Mouse (Mus musculus) ovary, postnatal 36 days (tissue): Measurements from ENCODE around the gene Cenpv.
"Not testable (repeated sequence)": the region's sequence is repeated elsewhere in the genome, so short reads cannot be mapped to it uniquely, and the experiment has no call there.

ENCODE experiments used
- DNase-seq: peaks from one replicate; pipeline ENCODE4 v3.0.0; 2022; ENCODE audit warnings: low spot score, mixed read lengths

The Cenpv gene

GRCm38 (mm10) chr11:62553633-62554032, 14.6 kb upstream of the Cenpv start:
- no peak for DNase-seq

GRCm38 (mm10) chr11:62553186-62553585, 14.1 kb upstream of the Cenpv start:
- no peak for DNase-seq

GRCm38 (mm10) chr11:62551226-62552119, 12.4 kb upstream of the Cenpv start:
- peak; percentile 88 for DNase-seq

- DNase-seq: peak; percentile 98
Observed at GRCm38 (mm10) chr11:62550727-62551225, 11.7 kb upstream of the Cenpv start, which contains the start of gene Ubb. TSS of gene Ubb (plus strand) at chr11:62551171.

- DNase-seq: peak; percentile 41
Observed at GRCm38 (mm10) chr11:62550227-62550685, 11.2 kb upstream of the Cenpv start.

- peak; percentile 72 for DNase-seq
Observed at GRCm38 (mm10) chr11:62549782-62550181, 10.7 kb upstream of the Cenpv start.

GRCm38 (mm10) chr11:62543991-62544390, 4.9 kb upstream of the Cenpv start:
- DNase-seq: no peak

- DNase-seq: no peak
Observed at GRCm38 (mm10) chr11:62541581-62541980, 2.5 kb upstream of the Cenpv start.

- no peak for DNase-seq
Observed at GRCm38 (mm10) chr11:62540969-62541368, 1.9 kb upstream of the Cenpv start.

- no peak for DNase-seq
Observed at GRCm38 (mm10) chr11:62540167-62540566, 1.1 kb upstream of the Cenpv start.

- peak; percentile 71 for DNase-seq
Observed at GRCm38 (mm10) chr11:62538321-62539088, 556 bp downstream of the Cenpv start.

- DNase-seq: no peak
Observed at GRCm38 (mm10) chr11:62537590-62537989, 1.5 kb downstream of the Cenpv start.

GRCm38 (mm10) chr11:62537089-62537488, 2.0 kb downstream of the Cenpv start:
- DNase-seq: no peak

GRCm38 (mm10) chr11:62522283-62522682, 16.8 kb downstream of the Cenpv start:
- DNase-seq: no peak

- DNase-seq: peak; percentile 38
Observed at GRCm38 (mm10) chr11:62518991-62519390, 20.1 kb downstream of the Cenpv start.

GRCm38 (mm10) chr11:62513311-62513710, 25.8 kb downstream of the Cenpv start:
- no peak for DNase-seq

GRCm38 (mm10) chr11:62512529-62513080, 26.5 kb downstream of the Cenpv start:
- DNase-seq: no peak

GRCm38 (mm10) chr11:62511444-62512202, 27.4 kb downstream of the Cenpv start:
- peak; percentile 9 for DNase-seq

GRCm38 (mm10) chr11:62510956-62511355, 28.1 kb downstream of the Cenpv start:
- no peak for DNase-seq

- DNase-seq: no peak
Observed at GRCm38 (mm10) chr11:62509571-62509970, 29.5 kb downstream of the Cenpv start.

GRCm38 (mm10) chr11:62508816-62509215, 30.2 kb downstream of the Cenpv start:
- DNase-seq: not testable (repeated sequence)
